Mouse (Mus musculus) liver, embryonic 11.5 days (tissue): ENCODE results near the gene Odf3. TPM values are rescaled to one million over a fixed set of nuclear protein-coding genes. Genes with fewer than 3 reads are reported as not detected.
A peak's percentile ranks its signal among the peaks of the same experiment; 100 is the strongest.
"Not testable (repeated sequence)": the region's sequence is repeated elsewhere in the genome, so short reads cannot be mapped to it uniquely, and the experiment has no call there.

ENCODE experiments used
- ATAC-seq: fragments of 200-750 bp; cut with Nextera tagmentation; replicated peaks from 2 replicates; pipeline ENCODE4 v1.8.0; 2017; ENCODE audit warnings: moderate number of reproducible peaks, mild to moderate bottlenecking, moderate TSS enrichment, moderate library complexity; ENCODE audit not compliant: low FRiP score
- DNase-seq: peaks from one replicate; pipeline ENCODE4 v3.0.0-alpha.2; 2017; ENCODE audit warnings: low spot score
- H3K27ac ChIP-seq: fragments of 300-500 bp; sonication (generic); 2 replicates; pipeline ENCODE4 v1.5.1; 2014; ENCODE audit warnings: mild to moderate bottlenecking, low read depth, low read length, control low read depth
- H3K27me3 ChIP-seq: fragments of 300-500 bp; sonication (generic); replicated peaks from 2 replicates; pipeline ENCODE4 v1.6.1; 2014; ENCODE audit warnings: low read length, mixed read lengths; ENCODE audit not compliant: control insufficient read depth, insufficient read depth
- H3K36me3 ChIP-seq: fragments of 300-500 bp; sonication (generic); 2 replicates; pipeline ENCODE4 v1.6.1; 2014; ENCODE audit warnings: mild to moderate bottlenecking, low read length, moderate library complexity, mixed read lengths; ENCODE audit not compliant: control insufficient read depth, insufficient read depth
- H3K4me1 ChIP-seq: fragments of 300-500 bp; sonication (generic); replicated peaks from 2 replicates; pipeline ENCODE4 v1.6.1; 2014; ENCODE audit warnings: low read length, mixed read lengths; ENCODE audit not compliant: control insufficient read depth, insufficient read depth
- H3K4me2 ChIP-seq: fragments of 300-500 bp; sonication (generic); 2 replicates; pipeline ENCODE4 v1.6.1; 2014; ENCODE audit warnings: mild to moderate bottlenecking, control low read depth, moderate library complexity
- H3K4me3 ChIP-seq: fragments of 300-500 bp; sonication (generic); 2 replicates; pipeline ENCODE4 v1.5.1; 2014; ENCODE audit warnings: low read depth, low read length, control low read depth
- H3K9ac ChIP-seq: fragments of 300-500 bp; sonication (generic); 2 replicates; pipeline ENCODE4 v1.6.1; 2014; ENCODE audit warnings: low read depth, low read length, control low read depth
- H3K9me3 ChIP-seq: fragments of 300-500 bp; sonication (generic); 2 replicates; pipeline ENCODE4 v1.6.1; 2016; ENCODE audit warnings: low read length, inconsistent platforms, mixed read lengths; ENCODE audit not compliant: control insufficient read depth
- WGBS: fragments of 180-500 bp; shearing (Covaris S2); extraction: QIAGEN DNeasy Blood & Tissue Kit; methylation state at CpG from one replicate; pipeline ENCODE4 v1.1.7; 2014; 5-methylcytosine and 5-hydroxymethylcytosine counted together
- polyA plus RNA-seq: library from polyadenylated mRNA; unstranded; fragments of >200 nt; fragmentation: Nextera tagmentation; extraction: Ambion mirVana; gene quantifications from 2 replicates; pipeline ENCODE4 v1.2.1, GENCODE M21; 2014

Gene Odf3
- polyA plus RNA-seq, 1 experiment from 2014 or later, result not detected

- peak within 1 kb of the TSS; percentile 91 for H3K27ac ChIP-seq
Measured at GRCm38 (mm10) chr7:140881696-140882468, 34.3 kb downstream of the Odf3 start, which contains the start of the genes Psmd13 and Sirt3. Gene Psmd13 (plus strand): TSS chr7:140881968. Gene Sirt3 (minus strand): TSS chr7:140882309.

DNA sequence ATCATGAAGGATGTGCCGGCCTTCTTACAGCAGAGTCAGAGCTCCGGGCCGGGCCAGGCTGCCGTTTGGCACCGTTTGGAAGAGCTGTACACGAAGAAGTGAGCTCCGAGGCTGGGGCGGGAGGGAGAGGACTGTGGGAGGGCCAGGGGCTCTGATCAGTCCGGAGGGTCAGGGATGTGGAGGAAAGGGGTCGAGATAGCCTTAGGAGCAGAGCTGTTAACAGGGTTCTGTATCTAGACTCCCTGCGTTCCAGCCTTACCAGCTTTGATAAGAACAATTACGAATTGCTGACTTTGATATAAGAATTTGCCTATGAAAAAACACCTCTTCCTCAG, 34.8 kb downstream of the Odf3 start:
- H3K27ac ChIP-seq, result peak overlapping the region; percentile 91
- peak overlapping the region; percentile 85 for H3K4me3 ChIP-seq
- no peak for DNase-seq
- WGBS, result under 1% methylated on average over 12 of the region's 12 CpGs
- H3K4me1 ChIP-seq, result peaks cover 29% of the 10 kb centered on the region
- peak overlapping the region; percentile 72 for H3K9ac ChIP-seq
- no peaks in the 10 kb centered on the region for H3K27me3 ChIP-seq
- ATAC-seq, result peak; percentile 41
- no peaks in the 10 kb centered on the region for H3K9me3 ChIP-seq
- peak overlapping the region; percentile 95 for H3K4me2 ChIP-seq
- peaks cover 4% of the 10 kb centered on the region; the same call in 1 of the 2 replicates for H3K36me3 ChIP-seq

More at GRCm38 (mm10) chr7:140881696-140882468, 34.3 kb downstream of the Odf3 start, which contains the start of the genes Psmd13 and Sirt3:
- peak; percentile 89 for DNase-seq
- Histone ChIP-seq H3K9me3 (no peaks in the 10 kb centered on the region), H3K36me3 (peaks cover 6% of the 10 kb centered on the region; the same call in 1 of the 2 replicates), H3K4me3 (peak within 1 kb of the TSS; percentile 85), H3K4me2 (peak within 1 kb of the TSS; percentile 95), H3K4me1 (peaks cover 29% of the 10 kb centered on the region), H3K27me3 (no peaks in the 10 kb centered on the region), H3K9ac (peak within 1 kb of the TSS; percentile 72)
- ATAC-seq, result peak; percentile 91
- under 1% methylated on average over 59 of the region's 59 CpGs for WGBS

DNA sequence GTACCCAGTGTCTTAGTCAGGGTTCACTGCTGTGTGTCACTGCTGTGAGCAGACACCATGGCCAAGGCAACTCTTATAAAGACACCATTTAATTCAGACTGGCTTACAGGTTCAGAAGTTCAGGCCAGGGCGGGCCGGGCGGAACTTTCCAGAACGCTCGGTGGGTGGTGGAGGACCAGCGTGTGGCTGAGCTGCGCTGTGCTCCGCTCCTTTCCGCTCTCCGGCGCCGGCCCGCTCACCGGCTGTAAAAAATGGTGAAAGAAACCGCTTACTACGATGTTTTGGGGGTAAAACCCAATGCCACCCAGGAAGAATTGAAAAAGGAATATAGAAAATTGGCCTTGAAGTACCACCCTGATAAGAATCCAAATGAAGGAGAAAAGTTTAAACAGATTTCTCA, 43.0 kb downstream of the Odf3 start:
- not testable (repeated sequence) for H3K4me3 ChIP-seq, DNase-seq, H3K4me2 ChIP-seq, H3K4me1 ChIP-seq, ATAC-seq, H3K27me3 ChIP-seq, H3K27ac ChIP-seq, H3K9me3 ChIP-seq, H3K9ac ChIP-seq
- WGBS, result 94% methylated on average over 16 of the region's 16 CpGs
- H3K36me3 ChIP-seq, result peaks cover 33% of the 10 kb centered on the region

DNA sequence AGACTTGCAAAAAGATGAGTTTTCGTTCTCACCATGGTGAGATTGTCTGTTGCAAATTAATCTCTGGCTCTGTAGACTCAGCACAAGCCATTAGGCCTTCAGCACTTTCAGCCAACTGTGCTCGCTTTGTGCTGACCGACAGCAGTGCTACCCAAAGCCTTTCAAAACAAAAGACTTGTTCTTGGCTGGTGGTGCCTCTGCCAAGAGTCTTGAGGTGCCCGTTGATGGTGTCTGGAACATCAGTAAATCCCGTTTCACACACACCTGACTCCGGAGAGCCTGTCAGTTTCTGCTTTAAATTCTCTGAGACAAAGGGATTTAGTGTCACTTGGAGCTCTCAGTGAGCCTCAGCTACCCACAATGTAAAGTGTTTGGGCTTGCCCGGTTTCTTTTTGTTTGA, 46.4 kb downstream of the Odf3 start:
- Histone ChIP-seq H3K4me3 (no peak overlapping the region), H3K36me3 (peaks cover 39% of the 10 kb centered on the region)

DNA sequence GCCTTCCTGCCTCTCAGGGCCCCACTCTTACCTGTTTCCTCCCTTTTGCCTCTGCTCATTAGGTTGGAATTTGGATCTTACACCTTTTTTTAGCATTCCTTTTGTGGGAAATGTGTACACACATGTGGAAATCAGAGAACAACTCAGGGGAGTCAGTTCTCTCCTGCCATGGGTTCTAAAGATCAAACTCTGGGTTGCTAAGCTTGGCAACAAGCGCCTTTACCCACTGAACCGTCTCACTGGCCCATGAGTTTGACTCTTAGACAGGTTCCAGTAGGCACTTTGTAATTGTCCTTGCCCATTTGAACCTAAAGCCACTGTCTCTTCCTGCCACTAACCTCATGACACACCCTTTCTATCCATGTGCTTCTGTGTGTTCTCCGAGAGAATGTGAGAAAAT, 47.0 kb downstream of the Odf3 start:
- H3K4me2 ChIP-seq, result no peak overlapping the region
- ATAC-seq (no peak), DNase-seq (no peak)
- no peaks in the 10 kb centered on the region for H3K27me3 ChIP-seq
- no peak overlapping the region for H3K27ac ChIP-seq
- H3K4me3 ChIP-seq, result no peak overlapping the region
- H3K4me1 ChIP-seq, result no peaks in the 10 kb centered on the region
- peaks cover 39% of the 10 kb centered on the region for H3K36me3 ChIP-seq
- H3K9me3 ChIP-seq, result no peaks in the 10 kb centered on the region
- WGBS, result 92% methylated on average over 3 of the region's 3 CpGs
- H3K9ac ChIP-seq, result no peak overlapping the region

More for the DNA sequence above, 46.4 kb downstream of the Odf3 start:
- 92% methylated on average over 7 of the region's 7 CpGs for WGBS
- Histone ChIP-seq H3K4me1 (no peaks in the 10 kb centered on the region), H3K9ac (no peak overlapping the region), H3K9me3 (no peaks in the 10 kb centered on the region), H3K27ac (no peak overlapping the region), H3K27me3 (no peaks in the 10 kb centered on the region), H3K4me2 (no peak overlapping the region)
- no peak for ATAC-seq
- no peak for DNase-seq

DNA sequence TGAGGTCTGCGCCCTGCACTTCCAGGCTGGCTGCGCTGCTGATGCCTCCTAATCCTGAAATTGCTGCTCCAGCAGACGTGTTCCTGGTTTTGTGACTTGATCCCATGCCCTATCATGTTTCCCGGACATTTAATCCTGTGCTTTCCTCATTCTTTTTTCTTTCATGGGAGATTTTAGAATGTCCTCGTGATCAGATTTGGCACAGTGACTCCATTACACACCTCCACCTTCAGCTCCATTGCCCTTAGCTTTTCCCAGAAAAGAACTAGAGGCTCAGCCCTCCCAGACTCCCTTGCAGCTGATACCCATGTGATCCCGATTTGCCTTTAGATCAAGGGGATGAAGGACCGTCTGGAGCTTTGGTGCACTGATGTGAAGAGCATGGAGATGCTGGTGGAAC, 50.3 kb downstream of the Odf3 start:
- H3K9ac ChIP-seq, result no peak overlapping the region
- H3K9me3 ChIP-seq, result no peaks in the 10 kb centered on the region
- H3K27me3 ChIP-seq, result no peaks in the 10 kb centered on the region
- H3K36me3 ChIP-seq, result peaks cover 25% of the 10 kb centered on the region
- no peaks in the 10 kb centered on the region for H3K4me1 ChIP-seq
- no peak overlapping the region for H3K4me3 ChIP-seq
- H3K27ac ChIP-seq, result no peak overlapping the region
- 87% methylated on average over 7 of the region's 7 CpGs for WGBS
- no peak for DNase-seq
- H3K4me2 ChIP-seq, result no peak overlapping the region
- no peak for ATAC-seq

- Histone ChIP-seq H3K9me3 (no peaks in the 10 kb centered on the region), H3K4me3 (no peak overlapping the region), H3K27ac (no peak overlapping the region), H3K9ac (no peak overlapping the region), H3K4me2 (no peak overlapping the region), H3K4me1 (no peaks in the 10 kb centered on the region), H3K27me3 (no peaks in the 10 kb centered on the region), H3K36me3 (peaks cover 21% of the 10 kb centered on the region)
- DNase-seq (no peak), ATAC-seq (no peak)
- 82% methylated on average over 3 of the region's 3 CpGs for WGBS
Measured at GRCm38 (mm10) chr7:140899121-140899520, 51.5 kb downstream of the Odf3 start.

- Histone ChIP-seq H3K4me3 (no peak within 1 kb of the TSS), H3K4me1 (no peaks in the 10 kb centered on the region), H3K27ac (no peak within 1 kb of the TSS), H3K9me3 (no peaks in the 10 kb centered on the region), H3K27me3 (no peaks in the 10 kb centered on the region), H3K4me2 (no peak within 1 kb of the TSS), H3K36me3 (peaks cover 16% of the 10 kb centered on the region), H3K9ac (no peak within 1 kb of the TSS)
- WGBS, result 77% methylated on average over 10 of the region's 10 CpGs
- ATAC-seq (no peak), DNase-seq (no peak)
Measured at GRCm38 (mm10) chr7:140900220-140900619, 52.6 kb downstream of the Odf3 start, which contains the start of gene Cox8b. Gene Cox8b (minus strand): TSS chr7:140900446.
